Mouse (Mus musculus) myocyte (in vitro differentiated cells): ENCODE data around the gene Rxra. TPM values are rescaled to one million over a fixed set of nuclear protein-coding genes. Genes with fewer than 3 reads are reported as not detected.

ENCODE experiments used
- H3K27me3 ChIP-seq: one replicate; pipeline ENCODE4 v1.6.1; 2011; ENCODE audit not compliant: control insufficient read depth, insufficient read depth, insufficient read length
- H3K36me3 ChIP-seq: one replicate; pipeline ENCODE4 v1.6.1; 2011; ENCODE audit not compliant: control insufficient read depth, insufficient read depth
- H3K4me2 ChIP-seq: one replicate; pipeline ENCODE4 v1.6.1; 2011; ENCODE audit warnings: low read depth, control low read depth
- H3K4me3 ChIP-seq: one replicate; pipeline ENCODE4 v1.5.1; 2011; ENCODE audit warnings: mild to moderate bottlenecking, control low read depth, moderate library complexity
- H3K79me2 ChIP-seq: one replicate; pipeline ENCODE4 v1.6.1; 2011; ENCODE audit not compliant: control insufficient read depth, insufficient read depth
- H3ac ChIP-seq: one replicate; pipeline ENCODE4 v1.6.1; 2011; ENCODE audit not compliant: control insufficient read depth, insufficient read length
- CEBPB ChIP-seq: IDR thresholded peaks from 2 replicates; pipeline ENCODE4 v1.6.1; 2011; ENCODE audit warnings: mild to moderate bottlenecking, moderate library complexity; ENCODE audit not compliant: poor library complexity, insufficient read depth, severe bottlenecking
- E2F4 ChIP-seq: IDR thresholded peaks from one replicate; pipeline ENCODE4 v1.6.1; 2011; ENCODE audit warnings: mild to moderate bottlenecking, control low read depth, moderate library complexity; ENCODE audit not compliant: insufficient read depth
- MAX ChIP-seq: IDR thresholded peaks from one replicate; pipeline ENCODE4 v1.6.1; 2011; ENCODE audit warnings: low read depth, mild to moderate bottlenecking, control low read depth
- MYOD1 ChIP-seq, 3 experiments: IDR thresholded peaks; one replicate each; pipeline ENCODE4 v1.6.1; 2011; ENCODE audit warnings: control low read depth in 2 of 3, low read depth in 2 of 3, mild to moderate bottlenecking in 2 of 3, moderate library complexity in 1 of 3; ENCODE audit not compliant: insufficient read length in 2 of 3, control insufficient read depth in 1 of 3
- MYOG ChIP-seq, 3 experiments: IDR thresholded peaks; one replicate each; pipeline ENCODE4 v1.6.1; 2011; ENCODE audit warnings: control low read depth in 2 of 3, low read depth in 2 of 3, mild to moderate bottlenecking in 2 of 3; ENCODE audit not compliant: insufficient read length in 2 of 3, control insufficient read depth in 1 of 3, insufficient read depth in 1 of 3
- POLR2A ChIP-seq: IDR thresholded peaks from one replicate; pipeline ENCODE4 v1.6.1; 2011; ENCODE audit warnings: low read depth, mild to moderate bottlenecking, control low read depth, moderate library complexity; ENCODE audit not compliant: insufficient read length
- POLR2AphosphoS2 ChIP-seq: IDR thresholded peaks from one replicate; pipeline ENCODE4 v1.6.1; 2011; ENCODE audit warnings: low read depth, control low read depth; ENCODE audit not compliant: insufficient read length
- REST ChIP-seq: IDR thresholded peaks from one replicate; pipeline ENCODE4 v1.6.1; 2011; ENCODE audit warnings: mild to moderate bottlenecking, control low read depth, moderate library complexity; ENCODE audit not compliant: insufficient read depth, insufficient read length
- SRF ChIP-seq: IDR thresholded peaks from one replicate; pipeline ENCODE4 v1.6.1; 2011; ENCODE audit warnings: low read depth; ENCODE audit not compliant: control insufficient read depth, insufficient read length
- TCF12 ChIP-seq: IDR thresholded peaks from one replicate; pipeline ENCODE4 v1.6.1; 2011; ENCODE audit warnings: mild to moderate bottlenecking, control low read depth; ENCODE audit not compliant: poor library complexity, insufficient read depth, severe bottlenecking
- TCF3 ChIP-seq: IDR thresholded peaks from one replicate; pipeline ENCODE4 v1.6.1; 2011; ENCODE audit warnings: low read depth, control low read depth; ENCODE audit not compliant: insufficient read length
- USF1 ChIP-seq: IDR thresholded peaks from one replicate; pipeline ENCODE4 v1.6.1; 2011; ENCODE audit warnings: low read depth, mild to moderate bottlenecking, control low read depth, moderate library complexity
- polyA plus RNA-seq: library from polyadenylated mRNA; unstranded; fragments of >200 nt; fragmentation: generic; extraction: Trizol; gene quantifications from one replicate; pipeline ENCODE4 v1.2.1, GENCODE M21; 2012; ENCODE audit warnings: missing spikeins

The Rxra gene
- polyA plus RNA-seq, 1 experiment = 22.0 TPM

DNA sequence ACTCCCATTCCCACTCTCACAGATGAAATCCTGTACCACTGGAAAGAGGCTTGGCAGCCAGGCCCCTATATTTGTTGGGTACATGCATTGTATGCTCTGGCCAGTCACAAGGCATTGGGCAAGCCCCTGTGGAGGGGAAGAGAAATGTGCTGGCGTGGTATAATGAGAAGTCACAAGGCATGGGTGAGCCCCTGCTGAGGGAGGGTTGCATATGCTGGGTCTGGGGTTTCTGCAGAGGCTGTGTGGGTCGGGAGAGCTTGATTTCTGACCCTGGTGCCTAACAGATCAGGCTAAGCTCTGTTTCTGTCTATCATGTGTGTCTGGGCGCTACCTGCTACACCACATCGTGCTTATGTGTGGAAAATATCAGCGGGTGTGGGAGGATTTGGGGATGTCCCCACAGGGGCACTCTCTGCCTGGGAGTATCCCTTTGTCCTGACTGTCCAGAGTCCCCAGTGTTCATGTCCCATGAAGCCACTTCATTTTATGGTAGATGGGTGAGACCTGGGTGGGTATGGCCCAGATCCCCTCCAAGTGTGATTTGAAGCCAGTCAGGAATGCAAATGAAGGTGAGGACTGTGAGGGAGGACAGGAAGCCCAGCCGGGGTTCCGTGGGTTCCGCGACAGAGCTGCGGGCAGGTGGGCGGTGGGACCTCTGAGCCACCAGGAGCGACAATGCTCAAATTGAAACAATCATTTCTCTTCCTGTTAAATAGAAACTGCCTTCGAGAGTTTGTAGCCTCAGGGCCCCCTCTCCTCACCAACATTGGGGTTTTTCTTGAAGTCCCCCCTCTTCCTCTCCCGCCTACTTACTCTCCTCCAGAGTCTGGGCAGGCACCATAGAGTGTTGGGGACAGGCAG lies 52.0 kb downstream of the Rxra start:
- no peaks in the 10 kb centered on the region for H3K27me3 ChIP-seq
- no peak overlapping the region for H3K4me3 ChIP-seq
- H3ac ChIP-seq = no peak overlapping the region
- no peak overlapping the region for H3K4me2 ChIP-seq
- no peaks in the 10 kb centered on the region for H3K36me3 ChIP-seq
- TF ChIP-seq TCF12 = no peak
- TF ChIP-seq USF1 = no peak
- no peak for TF ChIP-seq MYOG (IDR thresholded peaks at IDR 0.05; ENCODE audit: control insufficient read depth in 1 of 3, insufficient read depth in 1 of 3, insufficient read length in 2 of 3, low read depth in 2 of 3)
- H3K79me2 ChIP-seq = peaks cover 5% of the 10 kb centered on the region

DNA sequence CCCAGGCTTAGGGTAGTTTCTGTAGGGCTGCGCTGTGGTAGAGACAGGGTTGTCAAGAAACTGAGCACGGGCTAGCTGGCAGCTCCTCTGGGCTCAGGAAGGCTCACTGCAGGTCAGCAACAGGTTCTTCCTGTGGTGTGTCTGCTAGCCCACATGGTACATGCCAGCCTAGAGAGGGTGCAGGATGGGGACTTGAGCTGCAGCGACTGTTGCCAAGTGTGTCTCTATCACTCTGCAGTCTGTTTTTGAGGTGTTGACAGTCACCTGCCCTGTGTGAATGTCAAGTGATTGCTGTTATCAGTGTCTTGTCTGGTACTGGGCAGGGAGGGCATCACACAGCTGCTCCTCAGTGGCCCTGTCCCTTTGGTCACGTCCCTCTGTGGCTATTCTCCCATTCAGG lies 52.8 kb downstream of the Rxra start:
- Histone ChIP-seq H3ac (no peak overlapping the region), H3K27me3 (no peaks in the 10 kb centered on the region), H3K36me3 (no peaks in the 10 kb centered on the region), H3K79me2 (no peaks in the 10 kb centered on the region), H3K4me2 (no peak overlapping the region), H3K4me3 (no peak overlapping the region)
- no peak for TF ChIP-seq USF1
- no peak for TF ChIP-seq TCF3
- no peak for TF ChIP-seq TCF12
- TF ChIP-seq POLR2A = no peak
- no peak for TF ChIP-seq REST
- no peak for TF ChIP-seq MYOD1 (IDR thresholded peaks at IDR 0.05; ENCODE audit: control insufficient read depth in 1 of 3, insufficient read length in 2 of 3, low read depth in 2 of 3)
- TF ChIP-seq MAX = no peak
- TF ChIP-seq SRF = no peak
- TF ChIP-seq POLR2AphosphoS2 = no peak
- no peak for TF ChIP-seq MYOG (IDR thresholded peaks at IDR 0.05; ENCODE audit: control insufficient read depth in 1 of 3, insufficient read depth in 1 of 3, insufficient read length in 2 of 3, low read depth in 2 of 3)
- no peak for TF ChIP-seq E2F4
- no peak for TF ChIP-seq CEBPB

DNA sequence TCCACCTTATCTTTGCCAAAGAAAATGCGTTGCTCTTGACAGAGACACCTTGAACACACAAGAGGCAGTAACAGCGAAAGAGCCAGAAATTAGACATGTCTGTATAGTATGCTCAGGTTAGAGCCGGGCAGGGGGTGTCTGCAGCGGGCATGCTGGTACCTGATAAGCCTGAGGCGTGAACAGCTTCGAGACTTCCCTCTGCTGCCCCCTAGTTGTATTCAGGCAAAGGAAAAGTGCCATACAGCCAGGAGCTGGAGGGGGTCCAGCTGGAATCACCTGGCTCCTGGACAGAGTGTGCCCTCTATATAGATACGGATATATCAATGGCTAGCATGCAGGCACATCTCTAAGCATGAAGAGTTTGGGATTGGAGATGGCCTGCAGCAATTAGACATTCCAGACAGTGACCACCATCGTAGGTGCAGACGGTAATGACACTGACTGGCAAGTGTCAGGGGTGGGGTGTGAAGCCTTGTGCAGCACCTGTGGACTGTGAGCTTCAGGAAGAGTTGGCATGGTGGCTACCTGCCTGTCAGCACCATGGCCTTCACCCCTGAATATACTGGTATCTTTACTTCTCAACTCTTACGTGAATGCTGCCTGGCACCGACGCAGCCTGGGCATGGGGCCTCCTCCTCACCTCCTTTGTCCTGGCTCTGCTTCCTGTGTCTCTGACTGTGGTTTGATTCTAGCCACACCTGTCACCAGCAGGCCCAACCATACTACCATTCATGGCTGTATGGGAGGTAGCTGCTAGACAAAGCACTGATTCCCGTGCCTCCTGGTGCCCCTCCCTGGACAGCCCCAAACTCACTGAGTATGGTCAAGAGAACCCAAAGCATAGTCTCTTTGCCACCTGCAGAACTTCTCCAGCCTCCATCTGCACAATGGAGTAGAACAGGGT lies 54.0 kb downstream of the Rxra start:
- no peak for TF ChIP-seq TCF12
- TF ChIP-seq POLR2A = no peak
- no peak for TF ChIP-seq MYOD1 (IDR thresholded peaks at IDR 0.05; ENCODE audit: control insufficient read depth in 1 of 3, insufficient read length in 2 of 3, low read depth in 2 of 3)
- no peak for TF ChIP-seq E2F4
- TF ChIP-seq MAX = no peak
- TF ChIP-seq SRF = no peak
- TF ChIP-seq REST = no peak
- TF ChIP-seq MYOG (IDR thresholded peaks at IDR 0.05; ENCODE audit: control insufficient read depth in 1 of 3, insufficient read depth in 1 of 3, insufficient read length in 2 of 3, low read depth in 2 of 3) = no peak
- Histone ChIP-seq H3K4me2 (no peak overlapping the region), H3K27me3 (no peaks in the 10 kb centered on the region), H3K36me3 (no peaks in the 10 kb centered on the region), H3K79me2 (no peaks in the 10 kb centered on the region), H3K4me3 (no peak overlapping the region), H3ac (no peak overlapping the region)

DNA sequence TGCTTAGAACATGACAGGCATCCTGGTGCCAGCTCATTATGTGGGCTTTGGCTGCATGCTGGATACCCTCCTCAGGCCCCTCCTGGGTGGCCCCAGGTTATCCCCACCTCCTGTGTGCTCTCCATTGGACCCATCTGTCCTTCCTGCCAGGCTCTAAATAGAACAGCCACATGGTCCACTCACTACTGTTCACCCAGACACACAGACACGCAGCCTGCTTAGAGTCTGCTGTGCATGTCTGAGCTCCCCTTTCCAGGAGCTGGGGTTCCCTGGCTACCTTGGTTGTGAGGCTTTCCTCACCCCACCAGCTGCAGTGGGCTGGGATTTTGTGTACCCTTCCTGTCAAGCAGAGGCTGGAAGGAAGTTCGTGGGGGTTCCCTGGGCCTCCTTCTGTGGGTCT lies 56.8 kb downstream of the Rxra start:
- TF ChIP-seq SRF (no peak), REST (no peak), CEBPB (no peak), POLR2A (no peak), MYOG (IDR thresholded peaks at IDR 0.05; ENCODE audit: control insufficient read depth in 1 of 3, insufficient read depth in 1 of 3, insufficient read length in 2 of 3, low read depth in 2 of 3) (no peak), MAX (no peak), USF1 (no peak), MYOD1 (IDR thresholded peaks at IDR 0.05; ENCODE audit: control insufficient read depth in 1 of 3, insufficient read length in 2 of 3, low read depth in 2 of 3) (no peak), POLR2AphosphoS2 (no peak), TCF12 (no peak), TCF3 (no peak), E2F4 (no peak)
- Histone ChIP-seq H3K27me3 (no peaks in the 10 kb centered on the region), H3K4me2 (no peak overlapping the region), H3K4me3 (no peak overlapping the region), H3ac (no peak overlapping the region), H3K79me2 (no peaks in the 10 kb centered on the region), H3K36me3 (no peaks in the 10 kb centered on the region)

DNA sequence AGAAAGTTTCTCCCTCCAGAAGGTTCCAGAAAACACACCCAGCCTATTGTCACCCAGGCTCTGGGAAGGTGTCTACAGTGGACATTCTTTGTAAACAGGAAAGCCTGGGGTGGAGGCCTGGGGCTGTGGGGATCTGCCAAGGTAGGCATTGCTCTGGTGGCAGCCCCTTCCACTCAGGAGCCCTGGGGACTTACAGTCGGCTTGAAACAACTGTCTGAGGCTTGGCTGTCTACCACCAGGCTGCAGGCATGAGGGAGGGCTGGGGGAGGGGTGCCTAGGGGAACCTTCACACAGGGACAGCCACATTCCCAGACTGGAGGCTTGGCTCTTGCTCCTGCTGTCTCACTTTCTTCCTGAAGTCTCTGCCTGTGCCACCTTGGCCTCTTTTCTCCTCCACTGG lies 58.1 kb downstream of the Rxra start:
- no peaks in the 10 kb centered on the region for H3K36me3 ChIP-seq
- no peak overlapping the region for H3K4me2 ChIP-seq
- H3K79me2 ChIP-seq = no peaks in the 10 kb centered on the region
- no peak overlapping the region for H3ac ChIP-seq
- TF ChIP-seq E2F4 (no peak), POLR2AphosphoS2 (no peak), MYOG (IDR thresholded peaks at IDR 0.05; ENCODE audit: control insufficient read depth in 1 of 3, insufficient read depth in 1 of 3, insufficient read length in 2 of 3, low read depth in 2 of 3) (peak in 1 of 3 experiments; percentile 25), MAX (no peak)
- H3K27me3 ChIP-seq = no peaks in the 10 kb centered on the region
- H3K4me3 ChIP-seq = no peak overlapping the region
